Mouse (Mus musculus) heart, postnatal 10 days (tissue): ENCODE results near the gene Pwp2. TPM values are rescaled to one million over a fixed set of nuclear protein-coding genes. Genes with fewer than 3 reads are reported as not detected.
"Not testable (repeated sequence)": the region's sequence is repeated elsewhere in the genome, so short reads cannot be mapped to it uniquely, and the experiment has no call there.

Experiments
- DNase-seq, 2 experiments: peaks; one replicate each; pipeline ENCODE4 v3.0.0; 2021
- intact Hi-C: fragments of 180-260 bp; cut with DNase I; formaldehyde crosslinking; loops from one replicate; pipeline ENCODE4 v1.15.1; 2025
- total RNA-seq, 2 experiments: library from RNA; stranded (reverse); gene quantifications; 2 replicates each; pipeline ENCODE4 v1.2.3; 2021

The Pwp2 gene
- total RNA-seq, 2 experiments from 2014 or later: 9.8 to 10.8 TPM

GRCm38 (mm10) chr10:78124137-78124536, 60.8 kb downstream of the Pwp2 start:
- intact Hi-C loops: not testable (repeated sequence)
- peak; percentile 32 to 43 for DNase-seq

Other genes starting within 250 kb of the Pwp2 start
- under 1 TPM; 0.14 to 0.40 TPM for gene Trpm2, start 214.6 kb downstream of the Pwp2 start, total RNA-seq
- 1 to 10 TPM; 7.9 to 9.3 TPM for gene 1810043G02Rik, start 206.6 kb downstream of the Pwp2 start, total RNA-seq
- 100 to 1,000 TPM; 108 to 119 TPM for gene Pfkl, start 175.1 kb downstream of the Pwp2 start, total RNA-seq
- gene Dnmt3l, start 143.2 kb downstream of the Pwp2 start, total RNA-seq: not detected
- not detected for gene Aire, start 141.5 kb downstream of the Pwp2 start, total RNA-seq
- 1 to 10 TPM; 4.4 to 5.4 TPM for gene Icosl, start 115.8 kb downstream of the Pwp2 start, total RNA-seq
- 100 to 1,000 TPM; 279 to 284 TPM for gene D10Jhu81e, start 15.4 kb downstream of the Pwp2 start, total RNA-seq
- 10 to 100 TPM; 37.9 to 38.1 TPM for gene Trappc10, start 59.5 kb upstream of the Pwp2 start, total RNA-seq
- gene Agpat3, start 167.3 kb upstream of the Pwp2 start, total RNA-seq: 100 to 1,000 TPM; 290 to 296 TPM
- gene Rrp1, start 227.9 kb upstream of the Pwp2 start, total RNA-seq: 100 to 1,000 TPM; 120 to 122 TPM
- 10 to 100 TPM; 41.6 to 42.7 TPM for gene Cstb, start 240.5 kb upstream of the Pwp2 start, total RNA-seq